Mouse (Mus musculus): Measurements from ENCODE around the gene Clint1. TPM values are rescaled to one million over a fixed set of nuclear protein-coding genes. Genes with fewer than 3 reads are reported as not detected.
"Not testable (repeated sequence)": the region's sequence is repeated elsewhere in the genome, so short reads cannot be mapped to it uniquely, and the experiment has no call there.

Clint1 gene
- polyA plus RNA-seq, 1 experiment from 2014 or later, result 103 TPM

GRCm38 (mm10) chr11:45864409-45864808 lies 12.6 kb downstream of the Clint1 start:
- H3K36me3 ChIP-seq, result peaks cover 21% of the 10 kb centered on the region
- no peak overlapping the region for H3K27ac ChIP-seq
- no peak overlapping the region for H3K4me3 ChIP-seq (replicated peaks)
- no peak overlapping the region for H3K4me2 ChIP-seq
- no peaks in the 10 kb centered on the region for H3K9me3 ChIP-seq
- no peak overlapping the region for H3K9ac ChIP-seq (replicated peaks)
- no peaks in the 10 kb centered on the region for H3K27me3 ChIP-seq
- no peak for ATAC-seq (ENCODE audit: insufficient number of reproducible peaks, insufficient read depth, low FRiP score, low TSS enrichment, low read depth)
- 92% methylated on average over 3 of the region's 3 CpGs for WGBS
- peaks cover 8% of the 10 kb centered on the region; the same call in 1 of the 2 replicates for H3K4me1 ChIP-seq (replicated peaks)

GRCm38 (mm10) chr11:45865861-45866260 lies 14.0 kb downstream of the Clint1 start:
- H3K4me1 ChIP-seq (replicated peaks), result peaks cover 8% of the 10 kb centered on the region; the same call in 1 of the 2 replicates
- WGBS, result 95% methylated on average over 2 of the region's 2 CpGs
- peaks cover 18% of the 10 kb centered on the region; the same call in 1 of the 2 replicates for H3K36me3 ChIP-seq
- H3K27me3 ChIP-seq, result no peaks in the 10 kb centered on the region
- ATAC-seq (ENCODE audit: insufficient number of reproducible peaks, insufficient read depth, low FRiP score, low TSS enrichment, low read depth), result no peak
- H3K9me3 ChIP-seq, result no peaks in the 10 kb centered on the region
- no peak overlapping the region for H3K4me3 ChIP-seq (replicated peaks)
- H3K9ac ChIP-seq (replicated peaks), result no peak overlapping the region
- no peak overlapping the region for H3K27ac ChIP-seq
- H3K4me2 ChIP-seq, result no peak overlapping the region

GRCm38 (mm10) chr11:45866534-45866933 lies 14.7 kb downstream of the Clint1 start:
- no peak overlapping the region for H3K4me3 ChIP-seq (replicated peaks)
- 87% methylated on average over 4 of the region's 4 CpGs for WGBS
- ATAC-seq (ENCODE audit: insufficient number of reproducible peaks, insufficient read depth, low FRiP score, low TSS enrichment, low read depth), result no peak
- no peak overlapping the region for H3K9ac ChIP-seq (replicated peaks)
- no peak overlapping the region for H3K27ac ChIP-seq
- H3K27me3 ChIP-seq, result no peaks in the 10 kb centered on the region
- no peaks in the 10 kb centered on the region for H3K9me3 ChIP-seq
- H3K36me3 ChIP-seq, result peaks cover 13% of the 10 kb centered on the region; the same call in 1 of the 2 replicates
- H3K4me2 ChIP-seq, result no peak overlapping the region
- 0 out of 2 replicates have a peak, but pooled peaks cover 2% of the 10 kb centered on the region for H3K4me1 ChIP-seq (replicated peaks)

- Histone ChIP-seq H3K4me1 (replicated peaks) (0 out of 2 replicates have a peak, but pooled peaks cover 7% of the 10 kb centered on the region), H3K27me3 (no peaks in the 10 kb centered on the region), H3K27ac (no peak overlapping the region), H3K9ac (replicated peaks) (no peak overlapping the region), H3K4me3 (replicated peaks) (no peak overlapping the region), H3K9me3 (no peaks in the 10 kb centered on the region), H3K4me2 (no peak overlapping the region), H3K36me3 (peaks cover 25% of the 10 kb centered on the region; the same call in 1 of the 2 replicates)
- no peak for ATAC-seq (ENCODE audit: insufficient number of reproducible peaks, insufficient read depth, low FRiP score, low TSS enrichment, low read depth)
- WGBS, result 79% methylated on average over 1 of the region's 1 CpGs
Observed at GRCm38 (mm10) chr11:45873666-45874065, 21.8 kb downstream of the Clint1 start.

- WGBS, result 97% methylated on average over 6 of the region's 6 CpGs
- Histone ChIP-seq H3K9me3 (no peaks in the 10 kb centered on the region), H3K9ac (replicated peaks) (no peak overlapping the region), H3K27me3 (no peaks in the 10 kb centered on the region), H3K4me2 (no peak overlapping the region), H3K36me3 (peaks cover 26% of the 10 kb centered on the region; the same call in 1 of the 2 replicates), H3K27ac (no peak overlapping the region), H3K4me1 (replicated peaks) (peaks cover 11% of the 10 kb centered on the region), H3K4me3 (replicated peaks) (no peak overlapping the region)
- ATAC-seq (ENCODE audit: insufficient number of reproducible peaks, insufficient read depth, low FRiP score, low TSS enrichment, low read depth), result no peak
Observed at GRCm38 (mm10) chr11:45874251-45874650, 22.4 kb downstream of the Clint1 start.

- peaks cover 23% of the 10 kb centered on the region for H3K4me1 ChIP-seq (replicated peaks)
- ATAC-seq (ENCODE audit: insufficient number of reproducible peaks, insufficient read depth, low FRiP score, low TSS enrichment, low read depth), result no peak
- H3K4me3 ChIP-seq (replicated peaks), result no peak overlapping the region
Observed at GRCm38 (mm10) chr11:45875351-45875935, 23.6 kb downstream of the Clint1 start.

GRCm38 (mm10) chr11:45876036-45876435 lies 24.2 kb downstream of the Clint1 start:
- Histone ChIP-seq H3K4me3 (replicated peaks) (no peak overlapping the region), H3K4me1 (replicated peaks) (peaks cover 29% of the 10 kb centered on the region), H3K4me2 (no peak overlapping the region), H3K27ac (no peak overlapping the region), H3K9me3 (no peaks in the 10 kb centered on the region), H3K27me3 (no peaks in the 10 kb centered on the region), H3K9ac (replicated peaks) (no peak overlapping the region), H3K36me3 (peaks cover 23% of the 10 kb centered on the region; the same call in 1 of the 2 replicates)
- no peak for ATAC-seq (ENCODE audit: insufficient number of reproducible peaks, insufficient read depth, low FRiP score, low TSS enrichment, low read depth)
- 88% methylated on average over 2 of the region's 2 CpGs for WGBS

More at GRCm38 (mm10) chr11:45875351-45875935, 23.6 kb downstream of the Clint1 start:
- Histone ChIP-seq H3K9me3 (no peaks in the 10 kb centered on the region), H3K27me3 (no peaks in the 10 kb centered on the region), H3K27ac (no peak overlapping the region), H3K4me2 (no peak overlapping the region), H3K9ac (replicated peaks) (no peak overlapping the region), H3K36me3 (peaks cover 23% of the 10 kb centered on the region; the same call in 1 of the 2 replicates)
- 93% methylated on average over 7 of the region's 7 CpGs for WGBS

- not testable (repeated sequence) for H3K9me3 ChIP-seq; H3K27me3 ChIP-seq; ATAC-seq (ENCODE audit: insufficient number of reproducible peaks, insufficient read depth, low FRiP score, low TSS enrichment, low read depth); H3K4me2 ChIP-seq; H3K27ac ChIP-seq; H3K9ac ChIP-seq (replicated peaks); H3K4me3 ChIP-seq (replicated peaks)
- peaks cover 52% of the 10 kb centered on the region for H3K4me1 ChIP-seq (replicated peaks)
- 79% methylated on average over 4 of the region's 4 CpGs for whole genome bisulfite sequencing
- peaks cover 19% of the 10 kb centered on the region; the same call in 1 of the 2 replicates for H3K36me3 ChIP-seq
Observed at GRCm38 (mm10) chr11:45879366-45879765, 27.5 kb downstream of the Clint1 start.

GRCm38 (mm10) chr11:45881026-45881682 lies 29.3 kb downstream of the Clint1 start:
- Histone ChIP-seq H3K4me2 (no peak overlapping the region), H3K9ac (replicated peaks) (0 out of 2 replicates have a peak overlapping the region, but pooled peaks have one; percentile 18), H3K27me3 (no peaks in the 10 kb centered on the region), H3K4me1 (replicated peaks) (peaks cover 59% of the 10 kb centered on the region), H3K36me3 (peaks cover 19% of the 10 kb centered on the region), H3K4me3 (replicated peaks) (no peak overlapping the region), H3K27ac (peak overlapping the region; percentile 75), H3K9me3 (no peaks in the 10 kb centered on the region)
- no peak for ATAC-seq (ENCODE audit: insufficient number of reproducible peaks, insufficient read depth, low FRiP score, low TSS enrichment, low read depth)
- WGBS, result 60% methylated on average over 6 of the region's 6 CpGs

- peaks cover 22% of the 10 kb centered on the region for H3K36me3 ChIP-seq
- H3K4me2 ChIP-seq, result no peak overlapping the region
- H3K9me3 ChIP-seq, result no peaks in the 10 kb centered on the region
- no peak overlapping the region for H3K9ac ChIP-seq (replicated peaks)
- peak; percentile 50; the same call in 1 of the 2 replicates for ATAC-seq (ENCODE audit: insufficient number of reproducible peaks, insufficient read depth, low FRiP score, low TSS enrichment, low read depth)
- H3K4me3 ChIP-seq (replicated peaks), result no peak overlapping the region
- peak overlapping the region; percentile 83 for H3K27ac ChIP-seq
- WGBS, result 33% methylated on average over 5 of the region's 5 CpGs
- no peaks in the 10 kb centered on the region for H3K27me3 ChIP-seq
- peaks cover 64% of the 10 kb centered on the region for H3K4me1 ChIP-seq (replicated peaks)
Observed at GRCm38 (mm10) chr11:45881683-45882068, 29.8 kb downstream of the Clint1 start.

GRCm38 (mm10) chr11:45883270-45883931 lies 31.6 kb downstream of the Clint1 start:
- ATAC-seq (ENCODE audit: insufficient number of reproducible peaks, insufficient read depth, low FRiP score, low TSS enrichment, low read depth), result no peak
- no peak overlapping the region for H3K9ac ChIP-seq (replicated peaks)
- WGBS, result 66% methylated on average over 8 of the region's 8 CpGs
- 0 out of 2 replicates have a peak overlapping the region, but pooled peaks have one; percentile 8 for H3K4me2 ChIP-seq
- no peak overlapping the region for H3K27ac ChIP-seq
- no peak overlapping the region for H3K4me3 ChIP-seq (replicated peaks)
- no peaks in the 10 kb centered on the region for H3K9me3 ChIP-seq
- H3K36me3 ChIP-seq, result peaks cover 31% of the 10 kb centered on the region
- no peaks in the 10 kb centered on the region for H3K27me3 ChIP-seq
- peaks cover 62% of the 10 kb centered on the region for H3K4me1 ChIP-seq (replicated peaks)
